Mouse (Mus musculus): ENCODE measurements around the gene Tmem248.
A peak's percentile ranks its signal among the peaks of the same experiment; 100 is the strongest.

Tmem248 gene

GRCm38 (mm10) chr5:130216781-130217180 is at the start of gene Tmem248:
Gene Tmem248, plus strand, starts transcription at chr5:130217081.
- DNase-seq: no peak

DNA sequence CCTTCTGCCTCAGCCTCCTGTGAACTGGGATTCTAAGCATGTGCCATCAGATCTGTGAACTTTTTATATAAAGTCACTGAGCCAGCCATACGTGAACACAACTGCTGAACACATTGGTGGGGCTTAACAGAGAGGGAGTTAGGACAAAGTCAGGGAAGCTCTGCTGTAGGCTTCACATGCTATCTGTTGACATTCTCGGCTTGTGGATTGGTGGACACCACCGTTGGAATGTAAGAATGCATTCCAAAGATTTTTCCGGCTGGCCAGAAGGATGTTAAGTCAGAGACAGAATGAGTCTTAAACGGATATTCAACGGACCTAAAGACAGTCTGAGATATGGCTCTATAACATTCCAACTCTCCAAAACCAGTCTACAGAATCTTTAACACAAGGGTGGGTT is 47.8 kb upstream of the Tmem248 start:
- no peak for DNase-seq

GRCm38 (mm10) chr5:130170666-130171422 is 46.0 kb upstream of the Tmem248 start:
- no peak for DNase-seq

DNA sequence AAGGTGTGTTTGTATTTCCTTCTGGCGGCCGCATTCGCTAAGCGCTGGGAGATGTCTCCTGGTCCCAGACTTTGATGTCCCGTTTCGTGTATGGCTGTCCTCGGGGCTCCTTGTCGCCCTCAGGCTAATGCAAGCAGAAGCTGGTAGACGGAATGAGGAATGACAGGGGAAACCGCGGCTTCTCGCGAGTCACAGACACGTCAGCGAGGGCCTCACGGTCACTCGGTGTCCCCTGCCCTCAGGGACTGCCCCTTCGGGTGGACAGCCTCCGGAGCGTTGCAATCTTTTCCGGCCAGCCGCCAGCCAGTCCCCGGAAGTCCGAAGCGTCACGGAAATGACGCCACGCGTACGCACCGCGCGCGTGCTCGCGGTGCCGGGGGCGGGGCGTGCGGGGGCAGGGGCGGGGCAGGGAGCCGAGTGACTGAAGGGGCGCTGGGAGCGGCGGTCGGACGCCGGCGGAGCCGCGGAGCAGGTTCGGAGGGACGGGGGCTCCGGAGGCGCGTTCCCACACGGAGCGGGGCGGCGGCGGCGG is 45.4 kb upstream of the Tmem248 start, which contains the start of gene Rabgef1:
Rabgef1 (plus strand) TSS at position 376 of the 532 bp plus-strand sequence.
- DNase-seq: peak; percentile 94 to 97

- DNase-seq: peak; percentile 46 to 76
These were observed 44.8 kb upstream of the Tmem248 start for GRCm38 (mm10) chr5:130171956-130172601.

- DNase-seq: no peak
These were observed 43.9 kb upstream of the Tmem248 start for GRCm38 (mm10) chr5:130173012-130173411.

DNA sequence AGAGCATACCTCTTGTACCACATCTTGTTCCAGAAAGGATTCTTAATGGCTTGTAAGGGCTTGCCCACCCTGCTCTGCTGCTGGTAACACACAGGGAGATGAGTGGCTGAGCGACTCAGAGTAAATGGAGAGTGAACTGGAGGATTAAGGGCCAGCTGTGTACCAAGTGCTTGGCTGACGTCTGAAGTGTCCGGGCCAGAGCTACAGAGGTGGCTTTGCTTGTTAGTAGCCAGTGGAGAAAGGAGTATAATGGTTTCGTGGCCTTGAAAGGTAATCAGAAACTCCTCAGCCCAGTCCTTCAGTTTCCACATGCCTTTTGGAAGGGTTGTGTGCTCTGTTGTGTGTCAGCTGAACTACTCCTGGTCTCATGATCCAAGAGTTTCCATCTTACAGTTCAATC is 39.0 kb upstream of the Tmem248 start:
- DNase-seq: no peak

GRCm38 (mm10) chr5:130180362-130180761 is 36.5 kb upstream of the Tmem248 start:
- DNase-seq: no peak

DNA sequence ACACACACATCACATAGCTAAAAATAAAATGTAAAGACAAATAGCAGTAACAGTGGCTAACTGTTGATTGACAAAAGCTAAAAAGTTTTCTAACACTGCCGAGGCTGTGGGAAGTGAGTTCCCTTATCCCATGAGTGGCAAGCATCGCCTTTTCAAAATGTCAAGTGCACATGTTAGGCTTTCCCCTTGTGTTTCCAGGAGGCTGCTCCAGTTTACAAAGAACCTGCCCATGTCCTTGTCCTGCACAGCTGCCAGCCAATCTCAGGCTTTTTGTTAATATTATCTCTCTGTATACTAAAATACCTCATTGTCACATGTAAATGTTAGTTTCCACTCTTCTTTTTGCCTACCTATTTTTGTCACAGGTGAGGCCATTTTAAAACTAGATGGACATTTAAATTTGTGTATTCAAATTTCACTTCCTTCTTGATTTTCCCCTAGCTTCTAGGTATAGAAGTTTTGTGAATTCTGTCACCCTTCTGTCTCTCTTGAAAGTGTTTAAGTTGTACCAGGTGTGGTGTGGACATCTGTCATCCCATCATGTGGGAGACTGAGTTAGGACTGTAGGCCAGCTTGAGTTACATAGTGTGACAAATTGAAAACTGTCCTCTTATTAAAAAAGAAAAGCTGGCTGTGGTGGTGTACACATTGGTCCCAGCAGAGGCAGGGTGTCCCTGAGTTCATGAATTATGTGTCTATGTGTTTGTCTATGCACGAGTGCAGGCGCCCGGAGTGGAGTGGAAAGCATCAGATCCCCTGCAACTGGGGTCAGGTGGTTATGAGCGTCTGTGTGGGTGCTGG is 34.9 kb upstream of the Tmem248 start:
- no peak for DNase-seq

DNA sequence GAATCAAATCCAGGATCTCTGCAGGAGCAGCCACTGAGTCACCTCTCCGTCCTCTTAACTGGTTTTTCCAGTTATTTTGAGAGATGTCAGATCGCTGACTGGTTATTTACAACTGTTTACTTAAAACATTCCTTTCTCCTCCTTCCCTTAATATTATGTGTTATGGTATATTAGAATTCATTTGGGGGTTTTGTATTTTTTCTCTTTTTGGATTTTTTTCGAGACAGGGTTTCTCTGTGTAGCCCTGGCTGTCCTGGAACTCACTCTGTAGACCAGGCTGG is 34.4 kb upstream of the Tmem248 start:
- no peak for DNase-seq

DNA sequence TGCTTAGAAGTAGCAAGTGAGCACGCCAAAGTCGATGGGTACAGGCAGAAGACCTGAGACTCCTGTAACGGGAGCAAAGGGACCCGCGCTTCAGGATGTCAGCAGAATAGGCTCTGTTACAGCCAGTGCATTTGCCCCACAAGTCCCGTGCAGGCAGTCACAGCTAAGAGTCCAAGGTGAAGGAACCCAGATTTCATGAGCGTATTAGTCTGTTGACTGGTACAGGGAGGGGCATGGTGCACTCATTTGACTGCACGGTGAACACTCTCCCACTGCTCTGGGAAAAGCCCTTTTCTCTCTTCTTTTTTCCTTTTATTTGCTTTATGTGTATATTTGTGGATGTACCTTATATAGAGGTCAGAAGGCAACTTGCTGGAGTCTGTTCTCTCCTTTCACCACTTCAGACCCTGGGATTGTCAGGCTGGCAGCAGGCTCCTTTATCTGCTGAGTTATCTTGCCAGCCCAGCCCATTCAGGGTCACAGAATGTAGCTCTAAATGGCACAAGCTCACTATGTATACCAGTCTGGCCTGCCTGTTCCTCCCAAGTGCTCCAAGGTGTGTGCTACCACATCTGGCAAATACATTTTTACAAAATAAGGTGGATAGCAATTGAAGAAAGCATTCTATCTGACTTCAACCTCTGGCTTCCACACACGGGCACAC is 32.6 kb upstream of the Tmem248 start:
- peak in 1 of 2 experiments; percentile 44 for DNase-seq

DNA sequence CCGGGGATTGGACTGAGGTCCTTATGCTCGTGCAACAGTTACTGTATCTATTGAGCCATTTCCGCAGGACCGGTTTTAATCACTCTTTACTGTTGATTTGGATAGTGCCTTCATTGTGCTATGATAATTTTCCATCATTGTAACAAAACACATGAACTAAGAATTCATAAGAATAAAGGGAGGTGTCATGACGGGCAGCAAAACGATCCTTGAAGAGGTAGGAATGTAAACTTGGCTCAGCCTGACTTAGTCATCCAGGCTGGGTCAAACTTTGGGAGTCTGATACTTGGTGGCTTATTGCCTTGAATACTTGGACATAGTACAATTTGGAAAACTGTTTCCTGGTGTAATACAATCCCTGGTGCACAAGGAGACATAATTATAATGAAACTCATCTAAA is 31.6 kb upstream of the Tmem248 start:
- no peak for DNase-seq

DNA sequence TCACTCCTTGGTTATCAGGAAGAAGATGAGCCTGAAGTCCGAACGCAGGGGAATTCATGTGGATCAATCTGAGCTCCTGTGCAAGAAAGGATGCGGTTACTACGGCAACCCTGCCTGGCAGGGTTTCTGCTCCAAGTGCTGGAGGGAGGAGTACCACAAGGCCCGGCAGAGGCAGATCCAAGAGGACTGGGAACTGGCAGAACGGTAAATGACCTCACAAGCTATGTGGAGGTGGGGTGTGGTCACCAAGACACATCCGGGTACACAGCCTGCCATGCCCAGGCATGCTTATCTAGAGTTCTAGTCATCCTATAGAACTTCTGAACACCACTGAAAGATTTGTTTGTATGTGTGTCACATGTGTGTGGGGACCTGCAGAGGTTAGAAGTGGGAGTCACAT is 29.5 kb upstream of the Tmem248 start:
- DNase-seq: no peak

DNA sequence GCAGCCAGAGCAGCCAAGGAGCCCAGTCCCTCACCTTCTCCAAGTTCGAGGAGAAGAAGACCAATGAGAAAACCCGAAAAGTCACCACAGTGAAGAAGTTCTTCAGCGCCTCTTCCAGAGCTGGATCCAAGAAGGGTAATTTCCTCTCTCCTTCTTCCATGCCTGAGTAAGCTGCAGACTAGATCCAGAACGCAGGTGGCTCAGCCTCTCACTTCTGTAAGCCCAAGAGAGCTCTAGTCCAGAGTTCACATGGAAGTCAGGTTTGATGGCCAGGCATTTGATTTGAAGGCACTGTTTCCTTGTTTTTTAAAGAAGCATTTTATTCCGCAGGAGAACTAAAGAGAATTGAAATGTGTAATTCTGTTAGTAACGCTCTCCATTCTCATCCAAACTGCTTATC is 26.0 kb upstream of the Tmem248 start:
- DNase-seq: peak; percentile 41 to 56

DNA sequence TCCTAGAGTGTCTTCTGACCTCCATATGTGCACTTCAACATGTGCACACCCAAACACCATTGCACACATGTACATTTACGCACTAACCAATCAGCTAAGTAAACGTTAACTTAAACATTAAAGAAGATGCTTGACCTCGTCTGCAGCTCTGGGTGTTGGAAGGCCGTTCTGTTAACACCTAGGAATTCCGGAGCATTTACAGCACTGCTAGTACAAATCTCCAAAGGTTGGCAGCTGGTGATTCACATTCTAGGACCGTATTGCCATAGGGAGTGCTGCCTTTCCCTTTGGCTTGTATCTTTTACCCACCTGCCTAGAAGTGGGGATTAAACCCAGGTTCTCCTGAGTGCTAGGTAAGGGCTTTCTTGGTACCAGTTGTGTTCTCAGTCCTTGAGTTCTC is 25.0 kb upstream of the Tmem248 start:
- DNase-seq: no peak

- DNase-seq: peak; percentile 27 to 58
These were observed 24.4 kb upstream of the Tmem248 start for GRCm38 (mm10) chr5:130192356-130192944.

DNA sequence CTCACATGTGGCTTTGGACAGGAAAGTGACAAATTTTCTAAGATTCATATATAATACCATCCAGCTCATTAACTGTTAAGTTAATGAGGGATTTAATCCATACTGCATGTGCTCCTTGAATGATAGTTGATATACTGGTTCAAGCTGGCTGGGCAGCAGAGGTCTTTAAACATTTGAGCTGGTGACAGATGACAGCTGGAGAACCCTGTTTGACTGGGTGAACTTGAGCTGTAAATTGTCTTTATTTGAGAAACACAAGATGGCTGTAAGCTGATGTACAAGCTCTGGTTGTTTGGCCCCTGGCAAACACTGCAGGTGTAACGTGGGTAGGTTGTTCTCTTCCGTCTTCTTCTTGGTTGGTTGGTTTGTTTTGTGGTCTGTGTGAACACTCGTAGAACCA is 23.1 kb upstream of the Tmem248 start:
- DNase-seq: no peak

DNA sequence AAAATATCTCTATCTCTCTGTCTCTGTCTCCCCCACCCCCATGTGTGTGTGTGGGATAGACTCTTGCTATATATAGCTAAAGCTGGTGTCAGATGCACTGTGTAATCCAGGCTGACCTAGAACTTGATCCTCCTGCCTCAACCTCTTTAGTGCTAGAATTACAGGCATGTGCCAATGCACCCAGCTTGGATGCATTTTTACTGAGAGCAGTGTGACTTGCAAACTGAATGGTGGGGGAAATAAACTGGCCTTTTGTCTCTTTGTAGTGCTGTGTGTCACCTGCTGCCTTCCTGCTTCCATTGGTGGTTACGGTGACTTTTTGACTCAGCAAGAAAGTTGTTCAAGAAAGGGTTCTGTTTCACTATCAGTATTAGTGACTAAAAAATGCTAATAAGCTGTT is 20.6 kb upstream of the Tmem248 start:
- DNase-seq: no peak

DNA sequence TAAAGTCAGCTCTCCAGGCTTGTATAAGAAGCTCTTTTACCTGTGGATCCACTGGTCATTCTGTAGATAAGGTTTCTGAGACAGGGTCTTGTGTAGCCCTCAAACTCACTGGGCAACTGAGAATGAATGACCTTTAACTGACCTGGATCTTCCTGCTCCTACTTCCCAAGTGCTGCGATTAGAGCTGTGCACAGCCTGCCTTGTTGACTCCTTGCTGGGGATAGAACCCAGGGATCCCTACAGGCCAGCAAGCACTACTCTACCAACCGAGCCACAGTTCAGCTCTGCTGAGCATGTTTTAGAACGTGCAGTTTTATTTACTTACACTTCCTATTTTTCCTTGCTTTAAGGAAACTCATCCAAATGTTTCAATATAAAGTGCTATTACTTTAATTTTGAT is 19.4 kb upstream of the Tmem248 start:
- no peak for DNase-seq

GRCm38 (mm10) chr5:130197981-130198380 is 18.9 kb upstream of the Tmem248 start:
- DNase-seq: no peak

GRCm38 (mm10) chr5:130200233-130201029 is 16.4 kb upstream of the Tmem248 start:
- DNase-seq: peak; percentile 60 to 90

DNA sequence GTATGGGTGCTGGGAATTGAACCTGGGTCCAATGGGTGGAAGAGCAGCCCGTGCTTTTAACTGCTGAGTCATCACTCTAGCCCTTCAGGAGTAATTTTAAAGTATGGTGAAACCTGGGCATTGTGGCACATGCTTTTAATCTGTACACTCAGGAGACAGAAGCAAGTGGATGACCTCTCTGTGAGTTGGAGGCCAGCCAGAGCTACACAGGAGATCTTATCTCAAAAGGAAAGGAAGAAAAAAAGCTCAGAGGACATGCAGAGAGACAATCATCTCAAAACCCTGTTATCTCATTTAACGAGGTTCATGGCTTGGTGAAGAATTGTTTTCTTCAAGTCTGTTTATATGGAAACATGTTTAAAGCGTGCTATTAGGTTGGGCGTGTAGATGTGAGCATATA is 12.9 kb upstream of the Tmem248 start:
- no peak for DNase-seq
